Mouse (Mus musculus) kidney, postnatal 14 days (tissue): ENCODE results near the gene Sox8.

Source experiments
- DNase-seq: peaks from one replicate; pipeline ENCODE4 v3.0.0; 2022; ENCODE audit warnings: mixed read lengths

Sox8 gene

DNA sequence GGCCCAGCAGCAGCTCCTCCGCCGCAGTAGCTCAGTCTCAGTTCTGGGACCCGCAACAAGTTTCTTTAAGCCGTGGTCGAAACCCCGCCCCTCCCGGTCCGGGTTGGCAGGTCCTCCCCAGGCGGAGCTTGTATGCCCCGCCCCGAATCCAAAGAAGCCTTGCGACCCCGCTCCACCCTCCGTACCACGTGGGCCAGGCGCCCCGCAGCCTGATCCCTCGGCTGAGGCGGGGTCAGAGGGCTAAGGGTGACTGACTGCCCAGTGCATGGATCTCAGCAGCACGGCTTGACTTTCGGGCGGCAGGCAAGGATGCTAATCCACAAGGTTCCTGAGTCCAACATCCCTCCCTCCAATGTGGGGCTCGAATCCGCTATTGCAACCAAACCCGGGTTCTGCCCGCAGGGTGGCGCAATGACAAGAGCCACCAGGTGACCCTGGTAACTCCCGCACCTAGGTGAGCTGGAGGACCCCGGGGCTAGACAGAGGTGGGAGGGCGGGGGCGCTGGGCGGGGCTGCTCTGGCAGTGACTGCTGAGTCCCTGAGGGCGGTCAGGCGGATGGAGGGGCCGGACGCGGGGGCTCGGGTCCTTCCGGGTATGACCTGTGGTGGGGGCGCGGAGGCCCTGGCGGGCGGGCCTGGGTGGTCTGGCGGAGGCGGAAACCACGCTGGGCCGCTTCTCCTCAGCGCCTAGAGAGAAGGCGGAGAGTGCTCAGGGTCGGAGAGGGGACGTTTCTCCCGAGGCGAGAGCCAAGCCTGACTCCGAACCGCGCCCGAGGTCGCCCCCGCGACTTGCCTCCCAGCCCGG is at the start of gene Sox8:
TSS of gene Sox8 (minus strand) at position 39 of the 805 bp plus-strand sequence.
- DNase-seq: peak; percentile 88

- peak; percentile 32 for DNase-seq
These were observed 48.1 kb upstream of the Sox8 start for GRCm38 (mm10) chr17:25618508-25619056.

GRCm38 (mm10) chr17:25614723-25615510 is 44.4 kb upstream of the Sox8 start:
- DNase-seq: no peak

- DNase-seq: no peak
These were observed 42.8 kb upstream of the Sox8 start for GRCm38 (mm10) chr17:25613323-25613722.

DNA sequence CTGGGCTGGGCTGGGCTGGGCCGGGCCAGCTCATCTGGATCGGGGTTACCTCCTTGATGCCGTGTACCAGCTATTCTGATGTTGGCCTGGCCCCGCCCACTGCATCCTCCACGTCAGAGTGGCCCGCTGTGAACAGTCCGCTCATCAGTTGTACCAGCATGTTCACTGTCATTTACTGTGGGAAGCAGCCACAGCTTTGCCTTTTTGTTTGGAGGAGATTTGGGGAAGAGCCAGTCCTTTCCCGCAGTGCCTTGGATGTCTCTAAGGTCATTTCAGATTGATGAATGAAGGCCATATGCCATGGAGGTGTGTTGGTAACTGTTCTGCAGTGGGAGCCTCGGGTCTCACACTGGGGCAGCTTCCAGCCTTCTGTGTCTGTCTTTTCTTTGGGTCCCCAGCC is 42.1 kb upstream of the Sox8 start:
- DNase-seq: no peak

GRCm38 (mm10) chr17:25610151-25610550 is 39.7 kb upstream of the Sox8 start:
- peak; percentile 23 for DNase-seq

GRCm38 (mm10) chr17:25609506-25609828 is 39.0 kb upstream of the Sox8 start:
- DNase-seq: no peak

DNA sequence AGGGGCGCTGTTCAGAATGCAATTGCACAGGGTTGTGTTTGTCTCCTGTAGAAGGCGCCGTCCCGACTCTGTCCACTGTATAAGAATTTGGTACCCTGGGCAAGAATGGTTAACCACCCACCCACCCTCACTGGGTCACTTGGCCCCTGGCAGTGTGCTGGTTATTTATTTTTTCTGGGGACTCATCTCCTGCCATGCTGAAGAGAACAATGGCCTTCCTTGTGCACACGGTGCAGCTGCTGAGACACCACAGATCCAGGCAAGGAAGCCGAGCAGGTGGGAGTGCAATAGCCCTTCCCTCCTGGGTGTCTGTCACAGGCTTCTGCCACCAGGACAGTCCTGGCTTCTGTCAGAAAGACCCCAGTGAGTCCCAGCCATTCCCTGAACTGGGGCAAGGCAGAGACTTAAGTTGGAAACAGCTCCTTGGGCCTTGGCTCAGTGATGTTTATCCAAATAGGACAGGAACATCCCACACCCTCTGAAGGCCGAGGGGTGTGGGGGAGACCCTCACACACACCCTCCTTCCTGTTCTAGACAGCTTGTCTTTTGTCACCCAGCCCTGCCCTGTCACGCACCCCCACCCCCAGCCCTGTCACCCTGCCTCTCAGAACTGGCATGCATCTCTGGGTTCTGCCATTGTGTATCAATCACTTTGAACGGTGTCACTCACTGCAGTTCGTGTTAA is 38.5 kb upstream of the Sox8 start:
- DNase-seq: no peak

GRCm38 (mm10) chr17:25608137-25608785 is 37.8 kb upstream of the Sox8 start:
- DNase-seq: no peak

GRCm38 (mm10) chr17:25604234-25604633 is 33.7 kb upstream of the Sox8 start:
- DNase-seq: no peak

DNA sequence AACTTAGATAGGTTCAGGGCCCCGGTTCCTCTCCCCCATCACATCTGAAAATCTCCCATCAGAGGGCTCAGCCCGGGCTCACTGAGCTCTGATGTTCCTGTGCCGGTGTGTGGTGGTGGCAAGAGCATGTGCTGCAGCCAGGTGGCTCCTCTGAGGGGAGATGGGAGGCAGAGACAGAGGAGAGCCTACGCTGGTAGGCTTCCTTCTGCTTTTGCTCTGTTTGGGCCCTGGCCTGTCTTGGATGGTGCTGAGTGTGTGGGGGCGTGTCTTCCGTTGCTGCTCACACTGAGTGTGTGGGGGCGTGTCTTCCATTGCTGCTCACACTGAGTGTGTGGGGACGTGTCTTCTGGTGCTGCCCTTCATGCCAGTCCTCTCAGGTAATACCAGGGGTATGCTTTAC is 31.9 kb upstream of the Sox8 start:
- no peak for DNase-seq

GRCm38 (mm10) chr17:25597537-25597936 is 27.1 kb upstream of the Sox8 start:
- DNase-seq: no peak

DNA sequence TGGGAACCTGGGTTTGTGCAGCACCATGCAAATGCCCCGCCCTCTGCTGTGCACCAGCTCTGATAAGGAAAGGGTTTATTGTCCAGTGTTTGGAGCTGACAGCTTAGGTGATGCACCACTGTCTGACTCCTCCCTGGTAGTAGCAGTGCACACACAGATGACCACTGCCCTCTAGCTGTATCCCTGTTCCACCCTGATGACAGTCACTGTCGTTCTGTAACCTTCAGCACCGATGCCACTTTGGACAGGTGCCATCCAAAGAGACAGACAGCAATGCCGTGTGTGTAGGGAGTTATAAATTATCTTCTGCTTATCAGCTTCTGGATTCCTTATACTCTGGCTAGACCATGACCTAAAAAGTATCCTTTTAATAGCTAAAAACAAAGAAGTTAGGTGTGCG is 25.0 kb upstream of the Sox8 start:
- no peak for DNase-seq

GRCm38 (mm10) chr17:25593411-25594261 is 23.1 kb upstream of the Sox8 start:
- peak; percentile 29 for DNase-seq

GRCm38 (mm10) chr17:25592336-25592735 is 21.9 kb upstream of the Sox8 start:
- no peak for DNase-seq

DNA sequence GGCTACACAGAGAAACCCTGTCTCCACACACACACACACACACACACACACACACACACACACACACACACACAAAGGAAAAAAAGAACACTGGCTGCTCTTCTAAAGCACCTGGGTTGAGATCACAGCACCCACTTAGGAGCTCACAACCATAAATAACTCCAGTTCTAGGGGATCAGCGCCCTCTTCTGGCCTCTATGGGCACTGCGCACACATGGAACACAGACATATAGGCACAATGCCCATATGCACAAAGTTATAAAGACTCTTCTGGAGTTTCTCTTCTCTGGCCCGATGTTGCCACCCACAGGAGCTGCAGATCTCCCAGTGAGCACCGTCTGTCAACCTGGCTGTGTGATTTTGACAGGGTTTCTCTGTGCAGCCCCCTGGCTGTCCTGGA is 20.5 kb upstream of the Sox8 start:
- no peak for DNase-seq

GRCm38 (mm10) chr17:25590068-25590467 is 19.6 kb upstream of the Sox8 start:
- DNase-seq: no peak

- no peak for DNase-seq
These were observed 14.2 kb upstream of the Sox8 start for GRCm38 (mm10) chr17:25584646-25585045.

DNA sequence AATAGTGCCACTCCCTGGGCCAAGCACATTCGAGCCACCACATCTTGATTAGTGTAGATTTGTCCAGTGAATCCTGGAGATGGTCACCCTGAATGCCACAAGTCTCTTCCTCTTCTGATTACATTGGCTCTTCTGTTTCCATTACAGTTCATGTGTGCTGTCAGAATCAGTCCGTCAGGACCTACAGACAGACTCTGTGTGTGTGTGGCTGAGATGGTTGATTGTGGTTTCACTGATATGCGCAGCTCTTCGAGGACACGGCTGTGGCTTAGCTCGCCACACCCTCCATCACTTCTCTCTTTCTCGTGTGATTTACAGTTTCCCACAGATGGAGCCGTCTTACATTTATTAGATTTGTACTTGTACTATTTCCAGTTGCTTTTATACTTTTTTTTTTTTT is 13.4 kb upstream of the Sox8 start:
- DNase-seq: no peak

GRCm38 (mm10) chr17:25583099-25583498 is 12.6 kb upstream of the Sox8 start:
- no peak for DNase-seq

GRCm38 (mm10) chr17:25582076-25582475 is 11.6 kb upstream of the Sox8 start:
- DNase-seq: no peak
